Mouse (Mus musculus) spleen, embryonic (tissue): ENCODE data around the gene N4bp1.

Experiments
- CTCF ChIA-PET: fragments of 350-600 bp; sonication (Branson Sonifier 250); formaldehyde crosslinking; loops from one replicate; lab custom pipeline; 2022; lab: Charles Lee

N4bp1 gene

DNA sequence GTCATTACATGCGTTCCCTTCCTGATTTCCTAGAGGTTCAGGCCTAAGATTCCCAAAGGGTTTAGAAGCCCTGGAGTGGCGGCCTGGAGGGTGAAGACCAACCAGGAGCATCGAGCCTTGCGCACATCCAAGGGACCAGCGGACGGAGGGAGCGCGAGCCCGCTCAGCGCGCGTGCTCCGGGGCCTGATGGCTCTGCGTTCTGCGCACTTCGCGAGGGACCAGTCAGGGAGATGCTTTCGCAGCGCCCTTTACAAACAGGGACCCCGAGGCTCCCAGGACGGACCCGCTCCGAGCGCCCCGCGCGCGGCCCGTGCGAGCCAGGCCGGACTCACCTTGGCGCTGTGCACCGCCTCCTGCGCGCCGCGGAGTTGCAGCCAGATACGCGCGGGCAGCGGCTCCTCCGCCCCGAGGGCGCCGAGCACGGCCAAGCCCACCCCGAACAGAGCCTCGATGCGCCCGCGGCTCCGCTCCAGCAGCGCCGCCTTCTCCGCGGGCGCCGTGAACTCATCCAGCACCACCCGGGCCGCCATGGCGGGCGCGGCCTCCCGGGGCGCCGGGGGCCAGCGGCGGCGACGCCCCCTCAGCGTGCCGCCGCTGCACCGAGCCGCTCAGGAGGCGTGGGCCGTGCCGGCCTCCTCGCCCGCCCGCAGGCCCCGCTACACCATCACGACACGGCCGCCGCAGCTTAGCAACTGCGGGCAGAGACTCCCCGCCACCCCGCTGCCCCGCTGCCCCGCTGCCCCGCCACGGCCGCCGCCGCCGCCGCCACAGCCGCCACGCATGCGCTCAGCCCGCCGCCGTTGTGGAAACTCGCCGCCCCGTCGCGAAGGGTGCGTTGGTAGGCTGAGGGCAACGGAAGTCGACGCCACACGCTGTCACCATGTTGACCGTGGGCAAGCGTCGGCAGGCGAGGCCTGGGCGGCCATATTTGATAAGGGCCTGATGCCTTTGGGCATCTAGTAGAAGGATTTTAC is at the start of gene N4bp1:
TSS of gene N4bp1 (minus strand) at position 770 of the 975 bp plus-strand sequence.
- CTCF ChIA-PET: no interaction called here

DNA sequence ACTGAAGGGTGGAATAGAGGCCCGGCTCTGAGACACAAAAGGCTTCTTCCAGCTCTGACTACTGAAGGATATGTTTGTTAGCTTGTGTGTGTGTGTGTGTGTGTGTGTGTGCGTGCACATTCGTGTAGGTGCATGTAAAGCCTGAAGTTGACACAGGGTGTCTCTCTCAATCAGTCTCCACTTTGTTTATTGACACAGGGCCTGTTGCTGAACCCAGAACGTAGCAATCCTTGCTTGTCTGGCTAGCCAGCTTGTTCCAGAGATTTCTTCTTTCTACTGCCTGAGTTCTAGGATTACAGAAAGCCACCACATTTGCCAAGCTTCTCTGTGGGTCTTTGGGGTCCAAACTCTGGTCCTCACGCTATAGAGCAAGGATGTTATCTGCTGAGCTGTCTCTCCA is 49.8 kb upstream of the N4bp1 start:
- CTCF ChIA-PET: no interaction called here

DNA sequence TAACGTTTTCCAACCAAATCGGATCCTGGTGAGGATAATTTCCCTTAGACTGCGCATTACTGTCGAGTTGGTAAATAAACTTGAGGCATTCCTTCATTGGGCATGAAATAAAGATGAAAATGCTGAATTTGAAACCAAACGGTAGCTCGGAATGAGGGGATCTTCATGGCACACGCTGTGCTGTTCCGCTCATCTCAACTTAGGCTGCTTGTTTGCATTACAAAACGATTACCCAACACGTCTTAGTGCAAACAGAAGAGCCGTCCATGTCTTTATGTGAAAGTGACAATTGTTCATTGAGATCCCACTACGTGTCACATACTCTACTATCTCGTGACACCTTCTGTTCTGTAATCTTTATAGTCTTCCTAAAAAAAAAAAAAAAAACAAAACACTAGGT is 49.3 kb upstream of the N4bp1 start:
- CTCF ChIA-PET: no interaction called here

DNA sequence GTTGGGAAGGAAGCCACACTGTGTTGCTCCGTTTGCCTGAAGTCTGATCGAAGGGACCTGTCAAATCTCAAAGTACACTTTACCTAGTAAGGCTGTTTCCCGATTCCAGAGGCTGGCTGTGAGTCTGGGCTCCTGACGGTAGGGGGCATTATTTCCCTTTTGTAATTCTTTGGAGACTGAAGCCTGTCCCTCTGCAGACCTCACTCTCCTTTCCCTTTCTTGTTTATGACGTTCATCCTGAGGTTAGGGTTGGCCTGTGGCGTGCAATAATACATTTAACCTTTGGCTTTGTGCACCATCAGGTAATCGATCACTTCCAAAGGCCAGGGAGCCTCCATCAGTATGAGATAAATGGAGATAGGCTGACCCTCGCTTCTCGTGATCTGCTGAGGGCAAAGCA is 48.8 kb upstream of the N4bp1 start:
- CTCF ChIA-PET: no interaction called here

DNA sequence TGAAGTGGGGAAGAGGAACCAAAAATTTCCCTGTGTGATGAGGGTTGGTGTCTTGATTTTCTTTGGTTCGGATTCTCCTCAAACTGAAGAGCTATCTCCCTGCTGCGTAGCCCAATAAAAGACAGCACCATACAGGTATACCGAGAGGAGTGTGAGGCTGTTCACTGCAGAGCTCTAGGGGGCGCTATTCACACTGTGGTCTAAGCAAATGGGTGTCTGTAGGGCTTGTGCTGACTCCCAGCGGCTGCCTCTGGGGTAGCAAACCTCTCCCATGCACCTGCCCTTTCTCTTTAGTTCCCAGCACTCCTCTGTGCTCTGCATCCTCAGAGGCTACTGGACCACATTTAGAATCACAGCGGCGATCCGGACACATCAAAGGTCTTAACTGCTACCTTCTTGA is 41.2 kb upstream of the N4bp1 start:
- CTCF ChIA-PET: no interaction called here

DNA sequence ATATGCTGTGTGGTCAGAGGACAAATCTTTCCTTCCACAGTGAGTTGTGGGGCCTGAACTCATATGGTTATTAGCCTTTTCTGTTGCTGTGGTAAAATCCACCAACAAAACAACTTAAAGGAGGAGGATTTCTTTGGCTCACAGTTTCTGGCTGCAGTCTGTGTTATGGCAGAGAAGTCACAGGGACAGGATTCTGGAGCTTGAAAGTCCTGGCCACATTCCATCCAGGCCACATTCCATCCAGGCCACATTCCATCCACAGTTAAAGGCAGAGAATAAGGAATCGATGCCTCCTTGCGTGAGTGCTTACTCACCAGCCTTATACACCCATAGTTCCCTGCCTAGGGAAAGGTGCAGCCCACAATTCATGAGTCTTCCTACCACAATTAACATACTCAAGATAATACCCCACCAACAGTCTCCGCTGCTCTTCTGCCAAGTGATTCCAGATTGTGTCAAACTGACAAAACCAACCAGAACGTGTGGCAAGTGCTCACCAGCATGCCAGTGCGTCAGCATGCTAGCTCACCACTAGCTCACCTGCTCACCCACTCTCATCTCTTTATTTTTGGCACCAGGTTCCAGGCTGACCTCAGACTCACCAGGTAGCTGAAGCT is 38.3 kb upstream of the N4bp1 start:
- CTCF ChIA-PET: no interaction called here

DNA sequence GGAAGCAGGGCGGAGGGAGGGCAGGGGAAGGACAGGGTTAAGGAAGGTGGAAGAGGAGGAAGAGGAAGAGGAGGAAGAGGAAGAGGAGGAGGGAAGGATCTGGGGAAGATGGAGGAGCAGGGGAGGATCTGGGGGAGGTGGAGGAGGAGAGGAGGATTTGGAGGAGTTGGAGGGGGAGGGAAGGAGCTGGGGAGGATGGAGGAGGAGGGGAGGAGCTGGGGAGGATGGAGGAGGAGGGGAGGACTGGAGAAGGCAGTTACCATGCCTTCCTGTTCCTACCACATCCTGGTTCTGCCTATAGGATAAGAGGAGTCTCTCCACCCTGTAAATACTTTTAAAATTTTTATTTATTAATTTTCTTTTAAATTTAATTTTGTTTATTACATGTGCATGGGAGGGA is 37.6 kb upstream of the N4bp1 start:
- CTCF ChIA-PET: interaction anchor here (0.6 kb wide), 1 partner anchor 79 kb away, joined by 8 read pairs; no protein-coding TSS in a partner anchor

DNA sequence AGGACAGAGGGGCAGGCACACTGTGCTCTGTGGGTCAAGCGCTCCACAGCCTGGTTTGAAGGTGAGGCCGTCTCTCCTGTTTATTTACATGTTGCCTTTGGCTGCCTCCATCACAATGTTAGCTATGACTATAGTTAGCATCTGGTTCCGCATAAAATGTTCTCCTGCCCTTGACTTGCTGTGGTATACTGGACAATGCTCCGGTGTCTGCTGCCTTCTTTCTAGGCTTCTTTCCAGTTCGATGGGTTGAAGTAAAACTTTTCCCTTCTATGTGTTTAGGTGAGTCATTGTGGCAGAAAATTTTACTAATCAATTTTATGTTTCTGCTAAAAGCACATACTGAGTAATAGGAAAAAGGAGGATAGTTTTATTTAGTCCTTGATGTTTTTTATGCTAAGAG is 37.1 kb upstream of the N4bp1 start:
- CTCF ChIA-PET: interaction anchor here (0.6 kb wide), 1 partner anchor 80 kb away, joined by 8 read pairs; no protein-coding TSS in a partner anchor

DNA sequence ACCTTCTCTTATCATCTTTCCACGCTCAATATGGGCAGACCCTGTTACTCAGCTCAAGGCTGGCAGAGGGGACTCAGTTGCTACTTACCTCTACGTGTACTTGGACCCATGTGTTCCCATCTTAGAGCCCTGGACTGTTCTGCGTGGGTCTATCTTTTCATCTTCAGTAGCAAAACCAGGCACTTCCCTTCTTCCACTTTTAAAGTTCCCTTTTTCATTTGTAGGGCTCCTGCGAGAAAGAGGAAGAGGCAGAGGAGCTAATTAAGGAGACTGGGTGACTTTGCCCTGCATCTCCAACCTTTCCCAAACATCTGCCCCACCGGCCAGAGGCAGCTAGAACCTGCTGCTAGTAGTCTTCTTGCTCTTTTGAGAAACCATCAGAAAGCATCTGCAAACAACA is 35.9 kb upstream of the N4bp1 start:
- CTCF ChIA-PET: no interaction called here

DNA sequence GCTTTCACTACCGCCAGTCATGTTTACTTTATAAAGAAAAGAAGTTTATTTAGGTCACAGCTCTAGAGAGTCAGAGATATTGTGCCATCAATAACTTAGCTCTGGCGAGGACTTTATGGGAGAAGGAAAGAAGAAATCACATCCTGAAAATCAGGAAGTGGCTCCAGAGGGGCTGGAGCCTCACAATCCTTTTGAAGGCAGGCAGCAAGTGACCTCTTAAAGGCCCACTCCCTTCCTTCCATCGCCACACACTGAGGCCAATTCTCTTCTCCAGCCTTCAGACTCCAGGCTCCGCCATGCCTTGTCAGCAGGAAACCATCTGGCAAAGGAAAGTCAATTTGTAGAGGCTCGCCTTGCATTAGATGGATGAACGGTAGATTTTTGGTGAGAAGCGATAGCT is 35.4 kb upstream of the N4bp1 start:
- CTCF ChIA-PET: no interaction called here

DNA sequence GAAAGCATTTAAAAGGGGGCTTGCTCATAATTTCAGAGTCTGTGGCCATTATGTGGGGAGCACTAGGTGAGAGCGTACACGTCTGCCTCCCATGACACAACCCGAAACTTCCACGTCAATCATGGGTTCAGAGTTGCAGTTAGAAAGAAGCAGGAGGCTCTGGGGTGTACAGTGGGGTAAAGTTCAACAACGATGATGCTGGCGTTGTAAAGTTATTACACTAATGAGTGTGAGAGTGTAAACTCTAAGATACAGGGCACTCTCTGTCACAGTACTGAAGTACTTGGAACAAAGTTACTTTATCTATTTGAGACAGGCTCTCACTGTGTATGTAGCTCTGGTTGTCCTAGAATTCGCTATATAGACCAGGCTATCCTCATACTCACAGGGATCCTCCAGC is 35.0 kb upstream of the N4bp1 start:
- CTCF ChIA-PET: no interaction called here

DNA sequence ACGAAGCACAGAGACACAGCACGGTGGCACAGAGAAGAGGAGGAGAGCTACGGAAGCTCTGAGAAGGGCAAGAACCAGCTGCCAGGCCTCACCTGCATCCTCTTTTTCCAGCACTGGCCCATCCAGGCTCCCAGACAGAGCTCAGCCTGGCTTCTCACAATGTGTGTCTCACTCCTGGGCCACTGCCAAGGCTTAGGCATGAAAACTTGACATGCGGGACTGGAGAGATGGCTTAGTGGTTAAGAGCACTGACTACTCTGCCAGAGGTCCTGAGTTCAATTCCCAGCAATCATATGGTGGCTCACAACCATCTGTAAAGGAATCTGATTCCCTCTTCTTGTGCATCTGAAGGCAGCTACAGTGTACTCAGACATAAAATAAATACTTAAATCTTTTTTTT is 34.2 kb upstream of the N4bp1 start:
- CTCF ChIA-PET: no interaction called here

DNA sequence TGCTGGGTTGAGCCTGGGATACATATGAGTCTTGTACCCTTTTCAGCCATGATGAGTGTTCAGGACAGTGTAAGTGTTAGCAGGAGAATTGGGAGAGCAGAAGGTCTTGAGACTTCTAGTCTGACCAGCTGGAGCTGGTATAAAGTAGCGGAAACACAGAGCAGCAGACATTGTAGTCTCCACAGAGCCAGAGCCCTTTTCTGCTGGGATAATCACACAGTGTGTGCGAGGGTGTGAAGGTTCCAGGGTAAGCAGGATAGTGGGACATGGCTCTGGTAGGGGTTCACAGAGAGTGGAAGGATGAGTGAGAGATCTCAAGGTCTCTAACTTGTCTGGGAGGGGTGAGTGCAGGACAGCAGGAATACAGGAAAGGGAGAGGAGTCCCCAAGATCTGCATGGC is 33.0 kb upstream of the N4bp1 start:
- CTCF ChIA-PET: no interaction called here

DNA sequence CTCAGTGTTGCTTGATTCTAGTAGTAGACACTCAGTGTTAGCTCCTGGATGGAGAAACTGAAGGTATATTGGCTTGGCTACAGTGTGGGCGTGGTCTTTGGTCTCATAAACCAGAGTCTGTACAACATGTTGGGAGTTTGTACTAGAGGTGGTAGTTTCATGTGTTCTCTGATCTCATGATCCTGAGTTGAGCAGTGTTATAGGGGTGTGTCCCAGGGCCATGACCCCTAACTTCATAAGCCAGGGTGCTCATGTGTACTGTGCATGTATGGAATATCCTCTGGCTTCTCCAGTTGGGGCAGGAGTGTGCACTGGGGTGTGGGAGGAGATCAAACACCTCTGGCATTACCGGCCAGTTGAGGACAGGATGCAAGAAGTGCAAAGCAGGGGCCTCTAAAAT is 32.6 kb upstream of the N4bp1 start:
- CTCF ChIA-PET: no interaction called here

DNA sequence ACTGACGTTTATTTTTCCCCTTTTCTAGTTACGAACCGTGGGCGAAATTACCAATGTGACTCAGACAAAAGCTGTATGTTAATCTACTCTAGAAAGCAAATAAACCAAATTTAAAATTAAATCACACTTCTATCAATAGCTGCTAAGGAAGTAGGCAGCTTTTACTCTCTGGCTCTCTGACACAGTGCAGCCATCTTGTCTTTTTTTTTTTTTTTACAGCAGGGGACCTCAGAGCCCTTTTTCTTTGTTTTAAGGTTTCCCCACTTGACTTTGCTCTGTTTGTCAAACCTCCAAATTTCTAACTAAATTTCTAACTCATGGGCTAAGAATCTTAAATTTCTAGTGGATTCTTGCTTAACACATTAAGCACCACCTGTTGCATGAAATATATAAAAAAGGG is 31.3 kb upstream of the N4bp1 start:
- CTCF ChIA-PET: no interaction called here

DNA sequence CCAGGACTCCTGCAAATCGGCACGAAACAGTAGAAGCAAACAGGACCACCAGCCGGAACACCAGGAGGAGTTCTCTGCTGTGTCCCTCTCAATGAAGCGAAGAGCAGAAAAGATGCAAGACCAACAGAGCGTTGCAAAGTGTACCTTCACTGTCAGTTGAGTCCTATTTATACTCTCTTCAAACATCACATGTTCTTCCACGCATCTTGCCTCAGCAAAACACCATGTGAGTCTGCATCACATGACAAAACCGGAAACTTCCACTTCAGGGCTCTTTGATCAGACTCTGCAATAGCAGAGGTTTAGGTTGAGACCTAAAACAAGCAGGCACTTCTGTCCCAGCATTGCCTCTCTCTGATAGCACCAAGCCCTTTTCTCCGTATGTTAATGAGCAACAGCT is 26.1 kb upstream of the N4bp1 start:
- CTCF ChIA-PET: no interaction called here

DNA sequence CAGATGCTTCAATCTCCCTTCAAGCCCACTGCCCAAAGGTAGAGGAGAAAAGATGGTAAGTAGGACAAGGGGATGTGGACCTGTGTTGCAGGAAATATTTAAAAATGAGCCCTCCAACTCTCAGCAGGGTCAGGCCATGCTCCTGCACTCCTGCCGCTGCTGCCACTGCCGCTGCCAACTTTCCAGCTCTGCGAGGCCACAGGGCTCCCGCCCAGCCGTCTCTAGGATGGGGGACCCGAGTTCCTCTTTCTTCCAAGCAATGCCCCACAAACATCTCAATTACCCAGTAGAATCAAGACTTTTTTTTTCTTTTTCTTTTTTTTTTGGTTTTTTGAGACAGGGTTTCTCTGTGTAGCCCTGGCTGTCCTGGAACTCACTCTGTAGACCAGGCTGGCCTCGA is 25.2 kb upstream of the N4bp1 start:
- CTCF ChIA-PET: no interaction called here

DNA sequence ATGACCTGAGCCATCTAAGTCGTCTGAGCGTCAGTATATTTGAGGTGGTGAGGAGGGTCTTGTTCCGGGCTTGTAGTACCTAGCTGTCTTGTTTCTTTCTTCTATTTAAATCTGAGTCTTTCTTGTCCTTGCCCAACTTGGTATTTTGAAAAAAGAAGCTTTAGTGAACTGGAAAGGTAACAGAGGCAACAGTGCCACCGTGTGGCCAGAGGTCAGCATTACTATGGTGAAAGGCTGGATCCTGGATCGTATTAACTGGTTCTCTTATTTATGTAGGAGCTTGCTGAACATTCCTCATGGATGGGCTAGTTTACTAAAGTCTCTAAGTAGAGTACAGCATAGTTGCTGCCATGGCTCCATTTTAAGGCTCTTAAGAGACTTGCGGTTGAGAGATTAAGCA is 23.5 kb upstream of the N4bp1 start:
- CTCF ChIA-PET: no interaction called here

DNA sequence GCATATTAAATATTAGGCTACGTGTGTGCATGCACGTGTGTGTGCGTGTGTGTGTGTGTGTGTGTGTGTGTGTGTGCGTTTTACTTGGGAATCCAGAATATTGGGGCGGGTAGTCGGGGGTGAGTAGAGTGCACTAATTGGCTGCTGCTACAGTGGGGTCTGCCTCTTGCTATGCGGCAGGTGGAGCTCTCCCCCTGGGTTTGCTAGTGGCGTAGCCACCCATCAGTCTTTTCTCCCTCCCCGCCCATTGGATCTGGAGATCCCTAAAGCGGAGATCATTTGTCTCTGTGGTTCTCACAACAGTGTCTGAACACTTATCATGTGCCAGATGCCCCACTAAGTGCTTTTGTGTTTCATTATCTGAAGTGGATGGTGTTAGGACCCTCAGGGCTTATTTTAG is 19.9 kb upstream of the N4bp1 start:
- CTCF ChIA-PET: no interaction called here

DNA sequence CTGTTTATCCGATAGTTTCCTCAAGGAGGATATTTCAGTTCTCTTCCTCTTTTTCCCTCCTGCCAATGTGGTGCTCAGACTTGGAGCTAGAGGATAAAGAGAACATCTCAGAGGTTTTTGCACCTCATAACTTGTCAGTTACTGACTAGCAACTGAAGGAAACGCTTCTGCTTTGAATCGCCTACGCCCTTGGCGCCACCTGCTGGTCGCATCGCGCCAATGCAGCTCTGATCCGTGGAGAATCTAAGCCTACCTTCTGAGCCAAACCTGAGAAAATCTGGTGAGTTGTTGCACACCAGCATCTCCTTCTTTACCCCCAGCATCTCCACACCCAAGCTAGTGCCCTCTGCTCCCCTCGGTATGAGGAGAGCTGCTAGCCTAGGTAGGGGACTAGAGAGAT is 18.0 kb upstream of the N4bp1 start:
- CTCF ChIA-PET: no interaction called here

DNA sequence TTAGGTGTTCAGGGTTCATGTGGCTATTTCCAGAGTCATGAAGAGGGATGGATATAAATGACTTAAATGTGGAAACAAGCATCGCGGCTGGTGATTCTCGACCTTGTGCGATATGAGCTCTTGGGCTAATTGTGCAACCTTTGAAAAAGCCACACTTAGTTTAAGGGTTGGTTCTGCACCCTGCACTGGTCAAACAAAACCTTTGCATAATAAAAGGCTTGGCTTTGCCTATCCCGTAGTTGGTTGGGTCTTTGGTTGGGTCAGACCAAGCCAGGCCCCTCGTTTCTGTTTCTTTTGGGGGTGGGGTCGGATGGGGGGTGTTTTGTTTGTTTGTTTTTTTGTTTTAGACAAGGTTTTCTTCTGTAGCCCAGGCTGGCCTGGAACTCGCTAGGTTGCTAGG is 17.6 kb upstream of the N4bp1 start:
- CTCF ChIA-PET: interaction anchor here (0.5 to 0.6 kb wide), 3 partner anchors 44 to 170 kb away, joined by 3 to 6 read pairs (median 4); no protein-coding TSS in a partner anchor

DNA sequence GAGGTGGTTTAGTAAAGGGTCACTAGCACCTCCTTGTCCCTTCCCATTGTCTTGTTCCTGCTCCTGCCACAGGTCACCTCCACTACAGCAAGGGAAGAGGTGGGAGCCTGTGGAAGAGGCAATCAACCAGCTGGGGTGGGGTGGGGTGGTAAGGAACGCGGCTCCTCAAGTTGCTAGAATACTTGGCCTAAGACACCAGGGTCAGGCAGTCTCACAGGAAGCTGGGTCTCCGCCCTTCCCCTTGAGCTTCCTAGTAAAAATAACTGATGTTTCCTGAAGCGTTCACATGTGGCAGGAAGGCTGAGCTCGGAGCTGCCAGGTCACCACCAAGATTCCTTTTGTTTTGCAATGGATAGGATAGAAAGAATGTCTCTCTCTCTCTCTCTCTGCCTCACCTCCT is 16.9 kb upstream of the N4bp1 start:
- CTCF ChIA-PET: interaction anchor here (0.5 to 0.7 kb wide), 5 partner anchors 39 to 170 kb away, joined by 3 to 6 read pairs (median 4); no protein-coding TSS in a partner anchor
